Mouse (Mus musculus): ENCODE data around the gene Dcpp1. TPM values are rescaled to one million over a fixed set of nuclear protein-coding genes. Genes with fewer than 3 reads are reported as not detected.

Gene Dcpp1
- polyA plus RNA-seq, 1 experiment from 2014 or later = not detected

Other genes starting within 250 kb of the Dcpp1 start
- gene Mmp25, start 235.6 kb upstream of the Dcpp1 start, polyA plus RNA-seq (2016; fragmentation: Nextera tagmentation; extraction: Ambion mirVana) = 1.6 TPM in 2 replicates
- gene Bicdl2, start 220.4 kb upstream of the Dcpp1 start, polyA plus RNA-seq (2016; fragmentation: Nextera tagmentation; extraction: Ambion mirVana) = 0.42 and 0.80 TPM in 2 replicates
- 69.2 and 74.4 TPM in 2 replicates for gene Hcfc1r1, start 207.3 kb upstream of the Dcpp1 start, polyA plus RNA-seq (2016; fragmentation: Nextera tagmentation; extraction: Ambion mirVana)
- gene Thoc6, start 207.0 kb upstream of the Dcpp1 start, polyA plus RNA-seq (2016; fragmentation: Nextera tagmentation; extraction: Ambion mirVana) = 54.0 and 57.6 TPM in 2 replicates
- 3.1 and 3.9 TPM in 2 replicates for gene Tnfrsf12a, start 203.4 kb upstream of the Dcpp1 start, polyA plus RNA-seq (2016; fragmentation: Nextera tagmentation; extraction: Ambion mirVana)
- gene Cldn6, start 201.6 kb upstream of the Dcpp1 start, polyA plus RNA-seq (2016; fragmentation: Nextera tagmentation; extraction: Ambion mirVana) = 2.7 and 3.6 TPM in 2 replicates
- gene Cldn9, start 196.8 kb upstream of the Dcpp1 start, polyA plus RNA-seq (2016; fragmentation: Nextera tagmentation; extraction: Ambion mirVana) = 0.74 and 1.9 TPM in 2 replicates
- gene 1520401A03Rik, start 158.1 kb upstream of the Dcpp1 start, polyA plus RNA-seq (2016; fragmentation: Nextera tagmentation; extraction: Ambion mirVana) = 0.79 and 1.1 TPM in 2 replicates
- 32.7 and 34.1 TPM in 2 replicates for gene Pkmyt1, start 154.5 kb upstream of the Dcpp1 start, polyA plus RNA-seq (2016; fragmentation: Nextera tagmentation; extraction: Ambion mirVana)
- gene Paqr4, start 140.0 kb upstream of the Dcpp1 start, polyA plus RNA-seq (2016; fragmentation: Nextera tagmentation; extraction: Ambion mirVana) = 41.7 and 41.8 TPM in 2 replicates
- gene Kremen2, start 135.0 kb upstream of the Dcpp1 start, polyA plus RNA-seq (2016; fragmentation: Nextera tagmentation; extraction: Ambion mirVana) = 5.8 and 6.1 TPM in 2 replicates
- gene Flywch1, start 109.3 kb upstream of the Dcpp1 start, polyA plus RNA-seq (2016; fragmentation: Nextera tagmentation; extraction: Ambion mirVana) = 234 and 241 TPM in 2 replicates
- 47.0 and 47.5 TPM in 2 replicates for gene Flywch2, start 94.8 kb upstream of the Dcpp1 start, polyA plus RNA-seq (2016; fragmentation: Nextera tagmentation; extraction: Ambion mirVana)
- gene Srrm2, start 90.3 kb upstream of the Dcpp1 start, polyA plus RNA-seq (2016; fragmentation: Nextera tagmentation; extraction: Ambion mirVana) = 617 and 693 TPM in 2 replicates
- 1,078 and 1,213 TPM in 2 replicates for gene Elob, start 51.7 kb upstream of the Dcpp1 start, polyA plus RNA-seq (2016; fragmentation: Nextera tagmentation; extraction: Ambion mirVana)
- not detected in 2 replicates for gene Prss33, start 44.8 kb upstream of the Dcpp1 start, polyA plus RNA-seq (2016; fragmentation: Nextera tagmentation; extraction: Ambion mirVana)
- not detected in 2 replicates for gene Prss32, start 37.0 kb upstream of the Dcpp1 start, polyA plus RNA-seq (2016; fragmentation: Nextera tagmentation; extraction: Ambion mirVana)
- 1.2 and 1.7 TPM in 2 replicates for gene Prss41, start 36.7 kb upstream of the Dcpp1 start, polyA plus RNA-seq (2016; fragmentation: Nextera tagmentation; extraction: Ambion mirVana)
- not detected in 2 replicates for gene Prss21, start 12.8 kb upstream of the Dcpp1 start, polyA plus RNA-seq (2016; fragmentation: Nextera tagmentation; extraction: Ambion mirVana)
- gene Dcpp2, start within 50 bp of the Dcpp1 start, polyA plus RNA-seq (2016; fragmentation: Nextera tagmentation; extraction: Ambion mirVana) = not detected in 2 replicates
- gene Dcpp3, start 36.6 kb downstream of the Dcpp1 start, polyA plus RNA-seq (2016; fragmentation: Nextera tagmentation; extraction: Ambion mirVana) = not detected in 2 replicates
- not detected in 2 replicates for gene Sbp, start 60.8 kb downstream of the Dcpp1 start, polyA plus RNA-seq (2016; fragmentation: Nextera tagmentation; extraction: Ambion mirVana)
- not detected in 2 replicates for gene Sbpl, start 74.4 kb downstream of the Dcpp1 start, polyA plus RNA-seq (2016; fragmentation: Nextera tagmentation; extraction: Ambion mirVana)
- not detected in 2 replicates for gene Prss30, start 99.7 kb downstream of the Dcpp1 start, polyA plus RNA-seq (2016; fragmentation: Nextera tagmentation; extraction: Ambion mirVana)
- 0.24 TPM in 1 of 2 replicates, not detected in the other for gene Prss22, start 117.2 kb downstream of the Dcpp1 start, polyA plus RNA-seq (2016; fragmentation: Nextera tagmentation; extraction: Ambion mirVana)
- 0.15 and 0.35 TPM in 2 replicates for gene Prss27, start 157.3 kb downstream of the Dcpp1 start, polyA plus RNA-seq (2016; fragmentation: Nextera tagmentation; extraction: Ambion mirVana)
- 99.4 and 99.6 TPM in 2 replicates for gene Kctd5, start 192.6 kb downstream of the Dcpp1 start, polyA plus RNA-seq (2016; fragmentation: Nextera tagmentation; extraction: Ambion mirVana)

Data from neural tube, embryonic 12.5 days (tissue).